Mouse (Mus musculus) cerebellum, adult 11-12 months (tissue): Measurements from ENCODE around the gene Acadvl.

Source experiments
- DNase-seq: peaks from one replicate; pipeline ENCODE4 v3.0.0; 2022

Acadvl gene

DNA sequence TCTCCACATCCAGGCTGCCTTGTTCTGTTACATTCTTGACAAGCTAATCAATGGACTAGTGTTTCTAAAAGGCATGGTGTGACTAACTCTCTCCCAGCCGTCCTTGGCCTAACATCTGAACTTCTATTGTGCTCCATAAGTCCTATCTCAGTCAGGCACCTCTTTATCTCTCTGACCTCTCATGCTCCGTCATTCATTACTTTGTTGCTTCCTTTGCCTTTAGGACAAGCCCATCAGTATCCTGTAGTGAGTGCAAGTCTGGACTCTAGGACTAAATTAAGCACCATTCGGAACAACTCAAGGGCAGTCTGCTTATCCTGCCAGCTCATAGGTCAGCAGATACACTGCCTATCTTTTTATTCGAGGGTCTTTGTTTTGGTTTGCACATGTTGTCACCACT is 38.9 kb downstream of the Acadvl start:
- no peak for DNase-seq

DNA sequence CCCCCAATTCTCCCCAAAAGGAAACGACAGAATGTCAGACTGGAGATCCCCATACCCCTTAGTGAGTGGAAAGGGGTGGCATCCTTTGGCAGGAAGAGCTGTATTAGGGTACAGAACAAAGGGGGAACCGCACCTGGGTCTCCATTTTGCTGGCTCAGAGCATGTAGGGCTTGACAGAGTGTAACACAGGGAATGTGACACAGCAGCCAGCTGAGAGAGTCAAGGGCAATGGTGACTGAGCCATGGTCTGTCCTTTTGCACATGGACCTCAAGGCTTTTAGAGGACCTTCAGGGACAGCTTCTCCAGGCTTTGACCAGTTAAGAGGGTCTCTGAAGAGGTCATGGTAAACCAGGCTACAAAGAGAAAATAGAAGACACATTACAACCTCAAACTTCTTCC is 40.3 kb downstream of the Acadvl start:
- no peak for DNase-seq

- DNase-seq, result no peak
Observed at GRCm38 (mm10) chr11:69970775-69971174, 44.4 kb downstream of the Acadvl start.

- no peak for DNase-seq
Observed at GRCm38 (mm10) chr11:69970222-69970621, 45.0 kb downstream of the Acadvl start.

DNA sequence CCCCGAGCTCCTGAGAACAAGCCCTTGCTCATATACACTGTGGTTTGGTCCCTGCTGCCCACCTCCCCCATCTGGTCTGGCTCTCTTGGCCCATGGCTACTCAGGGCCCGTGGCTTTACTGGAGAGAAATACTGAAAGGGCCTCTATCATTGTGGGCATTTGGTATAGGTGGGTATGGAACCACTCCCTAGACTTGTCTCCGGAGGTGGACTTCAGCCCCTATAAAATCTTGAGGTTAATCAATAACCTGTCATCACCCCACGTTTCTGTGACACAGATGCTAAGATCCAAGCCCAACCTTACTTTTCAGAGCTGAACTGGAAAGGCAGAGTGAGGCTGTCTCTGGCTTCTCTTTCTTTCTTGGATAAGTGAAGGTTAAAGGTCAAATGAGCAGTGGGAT is 46.4 kb downstream of the Acadvl start:
- DNase-seq, result no peak

- no peak for DNase-seq
Observed at GRCm38 (mm10) chr11:69966860-69967517, 48.2 kb downstream of the Acadvl start.

GRCm38 (mm10) chr11:69966006-69966859 is 49.0 kb downstream of the Acadvl start:
- DNase-seq, result no peak

DNA sequence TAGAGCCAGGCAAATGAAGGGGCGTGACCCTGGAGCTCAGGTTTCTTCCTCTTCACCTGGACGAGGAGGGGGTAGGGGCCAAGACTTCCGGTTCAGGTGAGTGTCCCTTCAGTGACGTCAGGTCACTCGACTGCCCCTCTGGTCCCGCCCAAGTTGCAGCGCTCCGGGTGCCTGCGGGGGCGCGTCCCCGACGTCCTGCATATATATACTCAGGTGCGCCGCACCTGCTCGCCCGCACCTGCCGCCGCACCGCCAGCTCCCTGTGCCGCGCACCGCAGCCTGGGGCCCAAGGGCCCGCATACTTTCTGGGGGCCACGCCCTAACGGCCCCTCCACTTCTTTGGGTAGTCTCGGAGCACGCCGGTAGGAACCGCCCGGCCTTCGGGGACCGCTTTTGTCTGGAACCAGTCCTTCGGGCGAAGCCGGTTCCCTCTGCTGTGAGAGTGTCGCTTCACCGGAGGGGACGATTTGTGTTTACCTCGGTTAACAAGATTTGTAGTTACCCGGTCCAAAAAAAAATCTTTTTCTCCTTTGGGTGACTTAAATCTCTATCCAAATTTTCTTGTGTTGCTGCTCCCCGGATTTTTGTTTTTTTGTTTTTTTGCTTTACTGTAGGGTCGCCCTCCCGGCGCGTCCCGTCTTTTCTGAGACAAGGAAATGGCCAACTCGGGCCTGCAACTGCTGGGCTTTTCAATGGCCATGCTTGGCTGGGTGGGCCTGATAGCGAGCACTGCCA is 49.8 kb downstream of the Acadvl start:
- DNase-seq, result no peak

GRCm38 (mm10) chr11:69964650-69965270 is 50.5 kb downstream of the Acadvl start, which contains the start of gene Cldn7:
Gene Cldn7, plus strand, starts transcription at chr11:69964779.
- DNase-seq, result no peak

- no peak for DNase-seq
Observed at GRCm38 (mm10) chr11:69961841-69962240, 53.4 kb downstream of the Acadvl start.

GRCm38 (mm10) chr11:69960616-69961015 is 54.6 kb downstream of the Acadvl start:
- DNase-seq, result no peak
